Mouse (Mus musculus): ENCODE measurements at regions not wholly inside any gene's neighbourhood (a gene's known extent, or its start where the extent isn't known, plus 50 kb on each side); places are given as distances from the start of the nearest gene placed in this dataset.

DNA sequence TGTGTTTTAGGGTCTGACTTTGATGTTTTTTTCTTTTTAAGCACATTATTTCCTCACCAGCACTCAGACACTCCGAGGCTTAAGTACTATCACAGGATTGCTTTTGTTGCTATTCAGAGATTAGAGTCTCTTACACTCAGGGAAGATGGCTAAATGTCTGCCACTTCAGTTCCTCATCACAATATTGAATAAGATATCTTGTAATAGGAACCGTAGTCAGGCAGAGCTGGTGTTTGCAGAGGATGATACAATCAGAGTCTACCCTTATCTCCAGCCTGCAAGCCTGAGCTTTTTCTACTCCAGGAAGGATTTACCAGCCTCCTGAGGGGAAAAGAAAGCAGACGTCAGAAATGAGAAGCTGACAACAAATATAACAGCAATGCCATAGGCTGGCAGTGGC, 336.3 kb downstream of the Ins1 start:
- in situ Hi-C loops (cut with MboI, MseI) = no loop called here

GRCm38 (mm10) chr19:52565401-52565800, 301.3 kb downstream of the Ins1 start:
- in situ Hi-C loops (cut with MboI, MseI) = no loop called here

- in situ Hi-C loops (cut with MboI, MseI) = loop anchor here (10.0 kb wide), 1 partner anchor 220 kb away; no protein-coding TSS in a partner anchor
Observed at GRCm38 (mm10) chr19:52534758-52535157, 270.7 kb downstream of the Ins1 start.

DNA sequence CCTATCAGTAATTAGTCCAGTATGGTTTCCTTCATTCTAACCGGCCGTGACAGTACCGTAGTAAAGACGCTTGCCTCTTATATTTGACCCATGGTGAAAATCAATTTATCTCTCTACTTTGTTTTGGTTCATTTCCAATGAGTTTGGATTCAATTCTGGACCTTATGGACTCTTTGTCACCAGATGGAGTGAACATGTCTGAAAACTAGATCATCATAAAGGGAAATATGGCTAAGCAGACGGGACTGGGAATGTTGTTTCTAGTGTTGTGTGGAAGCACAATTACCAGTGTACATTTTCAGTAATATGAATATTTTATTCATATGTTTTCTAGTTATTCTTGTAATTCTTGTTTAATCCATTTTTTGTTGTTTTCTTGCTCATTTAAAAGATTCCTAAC, 261.4 kb downstream of the Ins1 start:
- in situ Hi-C loops (cut with MboI, MseI) = no loop called here

GRCm38 (mm10) chr19:52503331-52503730, 239.2 kb downstream of the Ins1 start:
- in situ Hi-C loops (cut with MboI, MseI) = no loop called here

Measured in T-helper 2 cell (primary cell).